In the genomic region with DNA sequence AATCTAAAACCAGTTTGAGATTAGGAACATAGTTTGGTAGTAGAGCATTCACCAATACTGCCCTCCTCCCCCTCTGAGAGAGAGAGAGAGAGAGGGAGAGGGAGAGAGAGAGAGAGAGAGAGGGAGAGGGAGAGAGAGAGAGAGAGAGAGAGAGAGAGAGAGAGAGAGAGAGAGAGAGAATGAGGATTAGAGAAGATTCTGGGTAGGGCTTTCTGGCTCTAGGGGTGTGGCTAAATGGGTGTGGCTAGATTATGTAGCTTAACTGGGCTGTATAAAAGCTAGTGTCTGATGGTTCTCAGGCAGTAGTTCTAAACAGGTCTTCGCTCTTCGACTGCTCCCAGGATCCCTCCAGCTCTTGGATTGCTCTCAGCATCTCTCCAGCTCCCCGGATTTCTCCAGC, we compare ENCODE assay signal across 20 mouse cellular contexts. TPM values are rescaled to one million over a fixed set of nuclear protein-coding genes. Genes with fewer than 3 reads are reported as not detected.
"Had no signal": no experiment of that assay in that cellular context is flagged by ENCODE, and none has a peak within 500 bp of the region (broad histone marks: within the 10 kb centered on the region; RNA-seq: fewer than 3 reads in every experiment).

Gene Slc34a2 (plus strand): TSS at position 301 of the 400 bp plus-strand sequence.

- H3K27ac ChIP-seq: kidney, embryonic 15.5 days; limb, embryonic 12.5 days; limb, embryonic 15.5 days; liver, embryonic 14.5 days; stomach, postnatal 0 days had no signal

- H3K4me3 ChIP-seq: kidney, embryonic 15.5 days; limb, embryonic 12.5 days; limb, embryonic 15.5 days had no signal

- H3K27me3 ChIP-seq: kidney, embryonic 15.5 days; limb, embryonic 12.5 days; limb, embryonic 15.5 days had no signal

- H3K9me3 ChIP-seq: kidney, embryonic 15.5 days; limb, embryonic 12.5 days; limb, embryonic 15.5 days had no signal

- H3K36me3 ChIP-seq: kidney, embryonic 15.5 days; limb, embryonic 12.5 days; limb, embryonic 15.5 days had no signal

- DNase-seq: kidney, adult 11 months; kidney, adult 8-10 months; kidney, postnatal 10 days; kidney, postnatal 36 days; left cerebral cortex, postnatal 4 days; liver, postnatal 0 days; midbrain, embryonic 14.5 days; thymus, adult 18-20 months; thymus, postnatal 14 days; thymus, postnatal 4 days had no signal

- ATAC-seq: liver, postnatal 0 days had no signal

- H3K9ac ChIP-seq: kidney, embryonic 15.5 days; limb, embryonic 12.5 days; limb, embryonic 15.5 days; liver, embryonic 14.5 days; liver, postnatal 0 days had no signal

- H3K4me2 ChIP-seq: kidney, embryonic 15.5 days; limb, embryonic 12.5 days; limb, embryonic 15.5 days; liver, embryonic 11.5 days; midbrain, embryonic 11.5 days had no signal

- H3K4me1 ChIP-seq: kidney, embryonic 15.5 days; limb, embryonic 12.5 days had no signal

RNA-seq across cellular contexts. Expression of gene Slc34a2, which starts in this region (rescaled TPM):
- polyA plus RNA-seq: limb, embryonic 12.5 days; midbrain, embryonic 11.5 days; midbrain, embryonic 14.5 days; neural tube, embryonic 11.5 days; neural tube, embryonic 14.5 days; stomach, embryonic 14.5 days had no signal
